Mouse (Mus musculus) E14TG2a.4 (cell line): ENCODE measurements around the gene Galnt10.

Experiments used
- H3K27me3 ChIP-seq: 2 replicates; pipeline ENCODE4 v1.6.1; 2014; ENCODE audit warnings: low read length, control low read depth; ENCODE audit not compliant: insufficient read depth
- H3K36me3 ChIP-seq: 2 replicates; pipeline ENCODE4 v1.6.1; 2014; ENCODE audit warnings: low read length, control low read depth; ENCODE audit not compliant: insufficient read depth
- H3K4me1 ChIP-seq: replicated peaks from 2 replicates; pipeline ENCODE4 v1.6.1; 2014; ENCODE audit warnings: low read depth, low read length, control low read depth
- H3K4me3 ChIP-seq: replicated peaks from 2 replicates; pipeline ENCODE4 v1.5.1; 2014; ENCODE audit warnings: mild to moderate bottlenecking, low read length
- H3K9me3 ChIP-seq: 2 replicates; pipeline ENCODE4 v1.6.1; 2014; ENCODE audit warnings: low read length, control low read depth
- CTCF ChIP-seq: conservative IDR thresholded peaks from 2 replicates; pipeline ENCODE4 v1.5.1; 2014; ENCODE audit warnings: low read length
- NANOG ChIP-seq: IDR thresholded peaks from 2 replicates; pipeline ENCODE4 v1.6.1; 2014; ENCODE audit warnings: borderline replicate concordance, low read length, mixed read lengths
- POU5F1 ChIP-seq: IDR thresholded peaks from 2 replicates; pipeline ENCODE4 v1.6.1; 2014; ENCODE audit warnings: low read length, borderline replicate concordance

Galnt10 gene

DNA sequence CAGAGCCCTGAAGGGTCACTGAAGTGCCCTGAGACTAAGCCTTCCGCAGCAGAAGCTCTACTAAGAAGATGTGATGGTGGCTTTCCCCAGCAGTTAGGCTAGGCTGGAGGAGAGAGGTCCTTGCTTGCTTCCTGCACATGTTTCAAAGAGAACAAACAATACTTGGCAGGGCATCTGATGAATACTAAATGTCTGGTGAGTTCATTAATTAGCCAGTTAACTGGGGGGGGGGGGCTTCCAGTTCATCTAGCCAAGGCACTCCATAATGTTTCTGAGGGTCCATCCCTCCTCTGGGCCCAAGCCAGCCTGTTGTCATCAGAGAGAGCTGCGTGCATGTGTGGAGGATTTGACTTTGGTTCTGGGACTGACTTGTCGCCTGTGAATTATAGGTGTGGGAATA is 39.6 kb upstream of the Galnt10 start:
- no peak for TF ChIP-seq NANOG
- H3K9me3 ChIP-seq, result no peaks in the 10 kb centered on the region
- H3K4me3 ChIP-seq, result no peak overlapping the region
- H3K4me1 ChIP-seq, result peaks cover 18% of the 10 kb centered on the region
- H3K36me3 ChIP-seq, result no peaks in the 10 kb centered on the region
- peaks cover 44% of the 10 kb centered on the region for H3K27me3 ChIP-seq

GRCm38 (mm10) chr11:57614502-57614901 is 30.7 kb upstream of the Galnt10 start:
- no peak for TF ChIP-seq POU5F1
- TF ChIP-seq CTCF, result no peak
- TF ChIP-seq NANOG, result no peak
- Histone ChIP-seq H3K4me3 (no peak overlapping the region), H3K27me3 (peaks cover 7% of the 10 kb centered on the region), H3K9me3 (no peaks in the 10 kb centered on the region), H3K36me3 (no peaks in the 10 kb centered on the region), H3K4me1 (peaks cover 13% of the 10 kb centered on the region)

- no peaks in the 10 kb centered on the region for H3K36me3 ChIP-seq
- TF ChIP-seq POU5F1 (no peak), CTCF (no peak)
- H3K27me3 ChIP-seq, result peaks cover 7% of the 10 kb centered on the region
- no peaks in the 10 kb centered on the region for H3K9me3 ChIP-seq
- H3K4me1 ChIP-seq, result peaks cover 13% of the 10 kb centered on the region
- H3K4me3 ChIP-seq, result no peak overlapping the region
Observed at GRCm38 (mm10) chr11:57615286-57615685, 30.0 kb upstream of the Galnt10 start.

DNA sequence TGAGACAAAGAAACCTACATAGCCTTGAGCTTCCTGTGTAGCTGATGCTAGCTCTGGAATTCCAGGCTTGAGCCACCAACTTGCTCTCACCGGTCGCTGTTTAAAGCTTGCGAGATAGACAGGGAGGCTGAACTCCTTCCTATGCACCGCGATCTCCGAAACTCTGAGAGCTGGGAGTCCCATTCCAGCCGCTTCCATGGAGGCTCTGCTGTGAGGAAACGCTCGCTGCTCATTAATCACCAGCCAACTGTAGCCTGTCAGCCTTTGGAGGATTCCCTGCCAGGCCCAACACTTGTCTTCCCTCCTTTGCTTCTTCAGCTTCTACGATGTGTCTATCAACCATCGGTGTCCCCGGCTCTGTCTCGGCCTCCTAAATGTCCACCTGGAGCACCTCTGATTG is 29.4 kb upstream of the Galnt10 start:
- Histone ChIP-seq H3K36me3 (no peaks in the 10 kb centered on the region), H3K4me3 (no peak overlapping the region), H3K4me1 (peaks cover 13% of the 10 kb centered on the region), H3K9me3 (no peaks in the 10 kb centered on the region), H3K27me3 (peaks cover 7% of the 10 kb centered on the region)
- no peak for TF ChIP-seq CTCF
- TF ChIP-seq POU5F1, result no peak
- TF ChIP-seq NANOG, result no peak

- TF ChIP-seq NANOG, result no peak
- no peak for TF ChIP-seq CTCF
- no peak for TF ChIP-seq POU5F1
- Histone ChIP-seq H3K9me3 (no peaks in the 10 kb centered on the region), H3K4me3 (no peak overlapping the region), H3K36me3 (no peaks in the 10 kb centered on the region), H3K27me3 (peaks cover 12% of the 10 kb centered on the region), H3K4me1 (peaks cover 13% of the 10 kb centered on the region)
Observed at GRCm38 (mm10) chr11:57617526-57618264, 27.5 kb upstream of the Galnt10 start.

GRCm38 (mm10) chr11:57621472-57621871 is 23.8 kb upstream of the Galnt10 start:
- TF ChIP-seq CTCF, result no peak
- TF ChIP-seq NANOG, result no peak
- no peak for TF ChIP-seq POU5F1
- Histone ChIP-seq H3K4me1 (peaks cover 4% of the 10 kb centered on the region), H3K4me3 (no peak overlapping the region), H3K27me3 (peaks cover 16% of the 10 kb centered on the region; the same call in 1 of the 2 replicates), H3K9me3 (no peaks in the 10 kb centered on the region), H3K36me3 (no peaks in the 10 kb centered on the region)

GRCm38 (mm10) chr11:57621876-57622275 is 23.4 kb upstream of the Galnt10 start:
- no peaks in the 10 kb centered on the region for H3K9me3 ChIP-seq
- H3K36me3 ChIP-seq, result no peaks in the 10 kb centered on the region
- H3K4me3 ChIP-seq, result no peak overlapping the region
- no peak for TF ChIP-seq NANOG
- TF ChIP-seq POU5F1, result no peak
- TF ChIP-seq CTCF, result no peak
- H3K4me1 ChIP-seq, result peaks cover 4% of the 10 kb centered on the region
- peaks cover 16% of the 10 kb centered on the region; the same call in 1 of the 2 replicates for H3K27me3 ChIP-seq

DNA sequence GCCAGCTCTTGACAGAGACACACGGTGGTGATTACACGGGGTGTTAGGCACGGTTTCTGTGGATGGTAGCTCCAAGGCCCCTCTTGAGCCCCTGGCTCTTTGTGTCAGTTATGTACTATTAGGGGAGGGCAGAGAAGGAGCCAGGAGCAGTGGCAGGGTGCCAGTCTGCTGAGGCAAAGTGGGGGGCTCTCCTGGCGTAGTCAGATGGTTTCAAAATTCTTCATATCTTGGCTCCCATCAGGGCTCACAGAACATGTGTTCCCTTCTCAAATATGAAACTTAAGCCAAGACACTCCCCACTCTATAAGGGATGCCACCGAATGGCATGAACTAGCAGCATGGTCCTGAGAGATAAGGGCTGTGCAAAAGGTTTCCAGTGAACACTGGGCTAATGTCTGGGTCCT is 20.8 kb upstream of the Galnt10 start:
- Histone ChIP-seq H3K4me1 (peaks cover 6% of the 10 kb centered on the region; the same call in 1 of the 2 replicates), H3K4me3 (no peak overlapping the region), H3K9me3 (no peaks in the 10 kb centered on the region), H3K27me3 (peaks cover 16% of the 10 kb centered on the region; the same call in 1 of the 2 replicates), H3K36me3 (no peaks in the 10 kb centered on the region)
- TF ChIP-seq CTCF (no peak), POU5F1 (no peak), NANOG (no peak)

- Histone ChIP-seq H3K36me3 (no peaks in the 10 kb centered on the region), H3K4me1 (peaks cover 6% of the 10 kb centered on the region; the same call in 1 of the 2 replicates), H3K27me3 (peaks cover 16% of the 10 kb centered on the region; the same call in 1 of the 2 replicates), H3K4me3 (no peak overlapping the region), H3K9me3 (no peaks in the 10 kb centered on the region)
- TF ChIP-seq CTCF (no peak), NANOG (no peak), POU5F1 (no peak)
Observed at GRCm38 (mm10) chr11:57625465-57625864, 19.8 kb upstream of the Galnt10 start.
